Mouse (Mus musculus) layer of hippocampus, postnatal 36 days (tissue): ENCODE data around the gene Prim2. TPM values are rescaled to one million over a fixed set of nuclear protein-coding genes. Genes with fewer than 3 reads are reported as not detected.

Experiments used
- DNase-seq, 2 experiments: peaks; one replicate each; pipeline ENCODE4 v3.0.0; 2022
- total RNA-seq, 2 experiments: library from RNA; stranded (reverse); gene quantifications; 2 replicates each; pipeline ENCODE4 v1.2.3; 2021

Gene Prim2
- 1 to 10 TPM; 4.7 to 5.2 TPM for total RNA-seq

DNA sequence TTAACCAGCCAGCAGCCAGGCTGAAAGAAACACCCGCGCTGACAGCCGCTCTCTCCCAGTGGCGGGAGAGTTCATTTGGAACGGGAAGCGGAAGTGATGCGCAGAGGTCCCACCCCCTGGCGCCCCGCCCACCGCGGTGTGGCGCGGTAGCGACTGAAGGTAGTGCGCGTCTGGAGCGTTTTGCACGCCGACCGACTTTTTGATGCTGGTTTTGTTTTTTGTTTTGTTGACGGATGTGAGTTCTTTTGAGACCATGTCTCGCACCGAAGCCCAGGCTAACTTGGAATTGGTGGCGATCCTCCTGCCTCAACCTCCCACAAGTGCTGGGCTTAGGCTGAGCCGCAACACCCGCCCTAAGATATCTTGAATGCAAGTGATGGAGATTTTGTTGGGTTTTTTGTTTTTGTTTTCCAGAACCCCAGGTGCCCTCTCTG is at the start of gene Prim2:
TSS of gene Prim2 (minus strand) at position 88 of the 434 bp plus-strand sequence.
- peak; percentile 83 to 85 for DNase-seq

DNA sequence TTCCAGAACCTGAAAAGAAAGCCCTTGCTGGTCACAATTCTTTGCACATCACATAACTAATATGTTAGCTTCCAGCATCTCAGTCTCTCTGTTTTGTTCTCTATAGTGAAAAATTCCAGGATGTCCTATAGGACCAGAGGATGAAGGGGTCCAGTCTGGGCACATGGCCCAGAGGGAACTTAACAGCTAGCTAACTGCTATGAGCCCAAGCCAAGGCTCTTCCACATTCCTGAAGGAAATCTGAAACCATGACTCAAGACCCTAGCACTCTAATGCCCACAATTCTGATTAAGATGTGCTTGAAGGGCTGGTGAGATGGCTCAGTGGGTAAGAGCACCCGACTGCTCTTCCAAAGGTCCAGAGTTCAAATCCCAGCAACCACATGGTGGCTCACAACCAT is 48.0 kb upstream of the Prim2 start:
- no peak for DNase-seq

DNA sequence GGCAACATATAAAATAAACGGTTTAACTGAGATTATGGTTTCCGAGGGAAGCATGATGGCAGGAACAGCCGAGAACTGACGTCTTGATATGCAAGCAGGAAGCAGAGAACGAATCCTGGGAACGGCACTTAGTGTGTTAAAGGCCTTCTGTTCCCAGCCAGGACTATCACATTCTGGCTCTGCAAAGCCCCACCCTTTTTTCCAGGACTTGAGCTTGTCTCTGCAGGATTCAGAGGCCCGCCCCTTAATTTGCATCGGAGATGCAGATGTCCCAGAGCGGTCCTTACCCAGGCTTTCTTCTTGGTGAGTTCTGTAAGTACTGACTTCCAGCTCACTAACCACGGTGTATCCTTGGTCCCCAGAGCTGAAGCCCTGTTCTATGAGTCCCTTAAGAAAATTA is 45.2 kb upstream of the Prim2 start:
- no peak for DNase-seq

DNA sequence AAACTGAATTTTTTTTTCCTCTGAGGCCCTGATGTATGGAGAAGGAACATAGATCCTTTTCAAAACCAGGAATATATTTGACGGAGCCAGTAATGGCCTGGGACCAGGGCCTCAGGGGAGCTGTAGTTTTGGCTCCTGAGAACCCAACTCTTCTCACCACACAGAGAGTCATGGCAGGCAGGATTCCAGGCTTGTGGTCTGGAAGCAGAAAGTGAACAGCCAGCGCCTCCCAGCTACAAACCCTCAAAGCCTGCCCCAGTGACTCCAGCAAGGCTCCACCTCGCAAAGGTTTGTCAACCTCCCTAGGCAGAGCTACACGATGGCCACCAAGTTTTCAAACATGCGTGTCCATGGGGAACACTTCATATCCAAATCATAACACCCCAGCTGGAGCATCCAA is 42.4 kb upstream of the Prim2 start:
- DNase-seq, result no peak

DNA sequence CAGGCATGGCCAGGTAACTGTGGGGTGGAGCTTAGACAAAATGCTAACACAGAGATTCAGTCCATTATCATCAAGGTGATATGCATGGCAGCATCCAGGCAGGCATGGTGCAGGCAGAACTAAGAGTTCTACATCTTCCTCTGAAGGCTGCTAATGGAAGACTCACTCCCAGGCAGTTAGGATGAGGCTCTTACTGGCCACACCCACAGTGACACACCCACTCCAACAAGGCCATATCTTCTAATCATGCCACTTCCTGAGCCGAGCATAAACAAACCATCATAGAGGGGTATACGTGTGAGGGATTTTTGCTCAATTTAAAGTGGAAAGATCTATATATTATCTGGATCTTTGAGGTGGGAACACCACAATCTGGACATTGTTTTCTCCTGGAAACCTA is 40.0 kb upstream of the Prim2 start:
- no peak for DNase-seq

DNA sequence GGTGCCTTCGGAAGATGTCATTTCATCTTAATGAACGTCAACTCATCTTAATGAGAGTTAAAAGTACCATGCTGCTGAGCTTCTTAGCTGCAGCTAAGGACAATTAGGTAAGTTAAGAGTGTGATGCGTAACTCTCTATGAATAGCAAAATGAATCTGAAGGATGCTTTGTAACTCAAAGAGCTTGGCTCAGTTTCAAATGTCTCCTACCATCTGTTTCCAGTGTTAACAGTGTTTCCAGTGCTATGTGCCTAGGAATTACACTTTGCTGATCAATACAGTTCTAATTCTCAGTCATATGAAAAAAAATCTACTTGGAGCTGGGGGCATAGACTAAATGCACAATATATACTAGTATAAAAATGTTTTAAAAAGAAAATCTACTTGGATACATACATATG is 31.6 kb upstream of the Prim2 start:
- no peak for DNase-seq

DNA sequence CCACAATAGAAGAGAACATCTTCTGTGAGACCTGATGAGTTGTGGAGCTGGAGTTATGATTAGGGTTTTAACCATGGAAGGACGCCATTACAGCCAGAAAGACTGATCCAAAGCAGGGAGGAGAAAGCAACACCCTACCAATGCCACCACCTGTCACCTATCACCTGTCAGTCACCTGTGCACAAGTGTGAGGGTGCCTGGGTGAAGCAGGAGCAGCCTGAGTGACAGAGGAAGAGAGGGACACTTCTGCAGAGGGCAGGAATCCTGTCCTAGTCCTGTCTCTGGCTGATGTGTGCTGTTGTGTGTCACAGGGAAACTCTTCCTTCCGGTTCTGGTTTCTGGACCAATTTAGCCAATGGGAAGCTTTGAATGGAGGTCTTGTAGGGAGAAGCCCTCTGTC is 26.4 kb upstream of the Prim2 start:
- DNase-seq, result no peak

DNA sequence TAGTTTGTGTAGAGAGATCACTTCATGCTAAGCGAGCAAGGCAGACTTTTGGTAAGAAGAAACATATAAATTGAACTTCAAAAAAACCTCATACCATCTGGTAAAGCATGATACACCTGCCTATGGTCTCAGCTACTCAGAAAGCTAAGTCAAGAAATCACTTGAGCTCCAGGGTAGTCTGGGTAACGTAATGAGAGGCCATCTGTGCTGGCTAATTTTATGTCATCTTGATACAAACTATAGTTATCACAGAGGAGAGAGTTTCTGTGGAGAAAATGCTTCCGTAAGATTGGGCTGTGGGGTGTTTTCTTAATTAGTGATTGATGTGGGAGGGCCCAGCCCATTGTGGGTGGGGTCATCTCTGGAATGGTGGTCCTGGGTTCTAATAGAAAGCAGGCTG is 24.3 kb upstream of the Prim2 start:
- DNase-seq, result no peak

DNA sequence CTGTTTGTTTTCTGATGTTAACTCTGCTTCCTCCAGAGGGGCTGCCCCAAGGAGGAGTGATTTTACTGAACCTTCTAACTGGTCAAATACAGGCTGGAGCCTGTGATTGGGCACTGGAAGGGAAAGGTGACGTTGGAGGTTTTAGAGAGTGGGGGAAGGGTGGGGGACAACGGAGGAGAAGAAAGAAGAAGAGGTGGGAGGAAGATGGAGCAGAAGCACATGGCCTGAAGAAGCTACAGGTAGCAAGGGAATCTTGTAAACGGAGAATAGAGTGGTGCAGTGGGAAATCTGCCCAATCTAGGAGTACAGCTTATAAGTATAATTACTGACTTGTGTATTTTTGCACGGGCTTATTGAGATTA is 20.5 kb upstream of the Prim2 start:
- no peak for DNase-seq

DNA sequence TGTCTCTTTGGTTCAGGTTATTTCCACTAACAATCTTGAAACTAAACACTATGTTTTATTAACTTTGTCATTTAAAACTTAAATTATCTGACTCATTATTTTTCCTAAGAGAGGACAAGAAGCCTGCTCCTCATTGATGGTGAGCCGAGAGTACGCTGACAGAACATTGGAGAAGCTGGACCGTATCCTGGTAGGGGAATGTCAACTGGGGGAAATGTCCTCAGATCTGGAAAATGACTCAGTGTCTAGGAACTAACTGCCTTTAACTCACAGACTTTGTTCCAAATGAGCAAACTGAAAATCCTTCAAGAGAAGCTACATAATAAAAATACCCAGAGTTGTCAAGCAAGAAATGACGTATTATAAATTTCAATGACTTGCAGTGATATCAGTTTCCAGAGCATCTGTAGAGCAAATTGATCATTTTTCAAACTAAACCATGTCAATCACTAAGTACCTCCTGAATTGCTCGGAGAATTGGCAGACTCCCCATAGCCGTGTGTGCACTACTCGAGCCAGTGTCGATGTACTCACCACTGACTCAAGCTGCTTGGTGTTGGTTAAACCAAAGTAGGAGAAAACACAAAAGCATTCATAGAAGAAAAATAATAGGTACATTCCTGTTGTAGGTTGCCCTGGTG is 20.0 kb upstream of the Prim2 start:
- DNase-seq, result no peak

DNA sequence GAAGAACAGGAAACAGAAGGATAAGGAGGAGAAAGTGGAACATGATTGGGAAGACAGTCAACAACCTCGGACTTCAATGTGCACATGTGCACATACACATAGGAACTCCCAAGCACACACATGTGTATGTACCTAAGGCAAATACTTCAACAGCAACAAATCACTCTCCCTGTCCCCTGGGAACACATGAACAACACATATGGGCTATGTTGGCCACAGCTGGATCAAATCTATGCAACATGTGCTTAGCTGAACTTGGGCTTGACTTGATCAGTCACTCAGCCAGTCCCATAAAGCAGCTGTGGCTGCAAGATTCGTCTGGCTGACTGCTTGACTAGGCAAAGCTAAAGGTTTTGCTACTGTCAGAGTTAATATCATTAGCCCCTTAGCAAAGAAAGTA is 19.2 kb upstream of the Prim2 start:
- no peak for DNase-seq

DNA sequence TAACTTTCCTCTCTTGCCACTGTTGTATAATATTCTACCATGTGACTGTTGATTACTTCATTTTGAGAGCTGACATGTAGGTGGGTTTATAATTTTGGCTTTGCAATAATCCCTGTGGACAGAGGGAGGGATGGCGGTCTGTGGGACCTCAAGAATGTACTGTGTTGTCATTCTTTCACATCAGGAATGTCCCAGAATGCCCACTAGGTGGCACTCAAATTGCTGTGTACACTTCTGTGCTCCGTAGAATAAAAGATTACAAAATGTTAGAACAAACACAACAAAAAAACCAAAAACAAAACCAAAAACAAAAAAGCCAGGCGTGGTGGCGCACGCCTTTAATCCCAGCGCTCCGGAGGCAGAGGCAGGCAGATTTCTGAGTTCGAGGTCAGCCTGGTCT is 14.9 kb upstream of the Prim2 start:
- no peak for DNase-seq

DNA sequence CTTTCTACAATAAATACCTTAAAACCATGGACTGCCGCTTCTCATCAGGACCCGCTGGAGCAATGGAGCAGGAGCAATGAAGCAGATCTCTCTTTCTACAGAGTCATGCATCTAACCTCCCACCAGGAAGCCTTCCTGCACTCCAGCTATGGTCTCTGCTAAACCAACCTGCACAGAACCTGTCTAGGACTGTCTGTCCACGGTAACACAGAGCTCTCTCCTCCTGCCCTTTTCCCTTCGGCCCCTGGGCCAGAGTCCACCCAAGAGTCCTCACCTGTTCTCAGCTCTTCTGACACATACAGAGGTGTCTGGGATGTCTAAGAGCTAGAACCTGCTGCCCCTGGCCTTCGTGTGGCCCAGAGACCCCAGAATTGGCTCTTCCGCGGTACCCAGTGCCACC is 11.3 kb upstream of the Prim2 start:
- DNase-seq, result no peak

DNA sequence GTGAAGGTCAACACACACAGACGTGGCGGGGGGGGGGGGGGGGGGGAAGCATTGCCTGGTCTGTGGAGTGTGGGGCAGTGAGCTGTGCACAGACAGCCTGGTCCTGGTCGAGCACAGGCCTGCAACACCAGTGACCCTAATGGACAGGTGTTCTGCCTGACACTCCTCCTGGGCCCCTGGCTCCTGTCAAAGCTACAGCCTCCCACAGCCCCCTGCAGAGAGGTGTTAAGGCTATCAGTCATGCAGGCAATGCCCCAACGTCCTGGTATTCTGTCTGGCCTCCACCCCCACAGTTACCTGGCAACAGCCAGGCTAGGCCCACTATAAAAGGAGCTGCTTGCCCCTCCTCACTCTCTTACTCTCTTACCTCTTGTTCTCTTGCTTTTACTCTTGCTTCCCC is 10.8 kb upstream of the Prim2 start:
- DNase-seq, result no peak

DNA sequence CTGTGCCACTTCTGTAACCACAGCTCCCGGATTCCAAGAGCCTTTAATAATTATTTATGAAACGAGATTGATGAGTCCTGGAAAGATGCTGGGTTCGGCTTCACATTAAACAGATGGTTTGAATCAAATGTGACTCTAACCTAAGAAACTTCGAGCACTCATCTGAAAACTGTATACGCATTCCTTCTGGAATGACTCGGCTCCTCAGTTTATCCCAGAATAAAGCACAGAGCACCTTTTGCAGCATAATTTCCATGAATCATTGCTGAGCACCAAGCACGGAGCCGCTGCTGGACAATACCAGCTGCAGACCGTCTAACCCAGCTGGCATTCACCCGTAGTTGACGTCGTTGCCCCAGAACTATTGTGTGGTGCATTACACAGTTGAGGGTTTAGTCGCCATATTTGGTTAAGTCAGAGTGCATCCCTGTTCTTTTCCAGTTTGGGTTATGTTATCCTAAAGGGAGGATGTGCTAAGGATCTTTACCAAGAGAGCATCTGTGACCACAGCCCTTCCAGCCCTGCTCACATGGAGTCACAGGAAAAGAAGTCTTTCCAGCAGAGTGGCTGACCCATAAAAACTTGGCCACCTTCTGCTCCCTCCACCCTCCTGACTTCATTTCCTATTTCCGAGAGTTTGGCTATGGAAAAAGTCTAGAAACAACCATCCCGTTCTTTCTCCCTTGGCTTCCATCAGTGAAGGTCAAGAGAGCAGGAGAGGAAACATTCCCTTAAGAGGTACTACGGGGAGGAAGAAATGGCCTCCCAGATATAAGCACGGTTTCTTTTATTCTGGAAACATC is 3.8 kb upstream of the Prim2 start:
- DNase-seq, result no peak

DNA sequence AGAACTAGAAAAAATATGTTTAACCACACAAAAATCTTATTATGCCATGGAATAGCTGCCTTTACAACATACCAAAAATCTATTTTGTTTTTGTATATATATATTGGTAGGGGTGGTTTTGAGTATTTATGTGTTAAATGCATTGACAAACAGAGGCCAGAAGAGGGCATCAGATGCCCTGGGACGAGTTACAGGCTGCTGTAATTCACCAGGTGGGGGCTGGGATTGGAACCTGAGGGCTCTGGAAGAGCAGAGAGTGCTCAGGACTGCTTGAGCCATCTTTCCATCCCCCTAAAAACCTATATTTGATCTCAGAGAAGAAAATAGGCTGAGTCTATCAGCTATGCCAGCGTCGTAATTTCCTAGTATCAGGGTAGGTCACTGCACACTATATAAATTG is 2.9 kb upstream of the Prim2 start:
- DNase-seq, result peak in 1 of 2 experiments; percentile 6

DNA sequence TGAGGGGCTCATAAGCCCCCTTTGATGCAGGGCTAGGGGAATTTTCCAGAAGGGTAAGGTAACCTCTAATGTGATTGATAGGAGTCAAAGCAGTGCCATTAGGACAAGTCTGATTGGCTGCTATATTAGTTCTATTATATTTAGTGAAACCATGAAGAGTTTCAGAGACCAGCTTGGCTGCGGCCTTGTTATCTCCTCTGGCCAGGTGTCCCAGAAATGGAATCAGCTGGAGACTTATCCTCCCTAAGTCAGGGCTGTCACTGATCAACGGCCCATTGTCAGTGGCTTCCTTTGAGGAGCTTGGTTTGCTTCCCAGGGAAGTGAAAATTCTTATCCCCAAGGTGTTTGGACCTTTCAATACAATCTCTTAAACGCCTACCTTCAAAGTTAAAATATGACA is 2.5 kb upstream of the Prim2 start:
- DNase-seq, result no peak

DNA sequence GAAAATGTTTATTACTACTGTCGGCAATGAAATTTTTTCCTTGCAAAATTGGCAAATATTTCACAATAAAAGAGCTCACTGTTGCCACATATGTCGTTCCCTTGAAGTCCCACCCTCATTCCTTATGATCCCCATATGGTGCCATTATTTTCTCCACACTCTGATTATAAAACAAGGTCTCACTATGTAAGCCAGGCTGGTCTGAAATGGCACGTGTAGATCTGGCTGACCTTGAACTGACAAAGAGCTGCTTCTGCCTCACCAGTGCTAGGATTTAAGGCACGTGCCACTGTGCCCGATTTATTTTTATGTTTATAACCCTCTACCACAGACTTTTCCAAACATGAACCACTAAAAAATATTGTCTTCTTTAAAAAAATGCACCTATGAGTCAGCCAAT is 1.8 kb upstream of the Prim2 start:
- no peak for DNase-seq

DNA sequence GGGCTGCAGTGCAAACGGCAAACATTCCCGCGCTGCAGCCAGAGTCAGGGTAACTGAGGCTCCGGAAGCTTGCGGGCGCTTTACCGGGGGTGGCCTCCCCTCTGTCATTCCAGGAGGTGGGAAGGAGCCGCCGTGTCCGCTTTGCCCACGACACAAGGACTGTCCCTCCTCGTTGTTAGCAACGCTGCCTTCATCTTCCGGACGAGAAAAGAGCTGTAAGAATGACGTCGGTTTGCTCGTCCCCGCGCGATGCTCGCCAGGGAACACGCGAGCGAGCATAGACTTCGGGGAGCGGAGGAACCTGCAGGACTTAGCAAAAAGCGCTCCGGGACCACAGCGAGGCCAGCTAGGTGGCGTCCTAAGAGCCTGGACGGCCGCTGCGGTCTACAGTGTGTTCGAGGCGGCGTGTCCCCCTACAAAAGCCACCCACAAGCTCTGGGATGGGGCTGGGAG is 595 bp upstream of the Prim2 start:
- peak; percentile 58 to 59 for DNase-seq

DNA sequence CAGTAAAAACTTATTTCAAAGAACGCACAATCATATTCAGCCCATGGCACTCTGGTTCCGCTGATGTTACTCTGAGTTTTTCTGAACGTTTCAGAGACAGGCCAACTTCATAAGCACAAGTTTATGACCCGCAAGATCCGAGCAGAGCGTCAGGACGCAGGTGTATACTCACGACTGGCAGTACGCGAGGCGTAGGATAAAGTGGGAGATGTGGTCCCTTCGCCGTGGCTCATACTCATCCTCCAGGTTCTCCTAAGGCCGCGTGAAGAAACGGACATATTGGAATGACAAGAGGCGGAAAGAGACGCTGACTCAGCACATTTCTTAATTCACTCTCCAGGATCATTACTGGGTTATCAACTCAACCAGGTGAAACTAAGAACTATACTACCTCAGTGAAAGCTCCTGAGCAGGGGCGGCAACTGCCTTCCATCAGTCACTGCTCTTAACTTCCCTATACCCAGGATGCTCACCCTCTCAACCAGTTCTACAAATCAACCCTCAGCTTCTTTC is 5.9 kb downstream of the Prim2 start:
- no peak for DNase-seq

DNA sequence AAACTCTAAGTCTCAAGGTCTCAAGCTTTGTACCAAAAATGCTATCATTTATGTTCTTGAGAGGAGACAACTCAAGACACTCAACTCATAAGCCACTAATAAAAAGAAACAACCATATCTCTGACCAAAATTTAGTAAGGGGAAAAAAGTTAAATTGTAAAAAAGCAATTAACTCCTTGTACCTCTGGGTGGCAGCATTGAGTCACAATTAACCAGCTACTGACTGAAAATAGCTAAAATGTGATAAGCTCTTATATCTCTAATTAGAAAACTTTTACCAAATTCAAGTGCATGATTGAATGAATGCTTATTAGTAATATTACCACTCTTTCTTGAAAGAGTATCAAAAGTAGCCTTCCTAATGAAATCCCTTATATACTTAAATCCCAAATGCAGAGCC is 6.4 kb downstream of the Prim2 start:
- no peak for DNase-seq

DNA sequence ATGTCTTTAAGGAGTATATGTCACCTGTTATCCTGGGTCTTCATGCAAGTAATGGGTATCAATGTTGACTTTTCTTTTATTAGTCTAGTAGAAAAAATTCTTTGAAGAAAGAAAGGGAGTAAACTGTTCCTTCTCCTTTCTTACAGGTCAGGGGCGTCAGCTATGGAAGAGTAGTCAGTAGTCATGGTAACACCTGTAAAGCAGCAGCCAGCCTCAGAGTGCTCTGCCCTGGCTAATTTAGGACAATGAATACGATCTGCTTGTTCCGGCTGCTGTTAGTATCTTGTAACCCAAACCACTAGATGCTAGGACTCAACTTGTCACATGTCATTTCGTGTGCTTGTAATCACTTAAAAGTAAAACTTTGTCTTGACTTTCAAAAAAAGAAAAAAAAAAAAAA is 11.3 kb downstream of the Prim2 start:
- no peak for DNase-seq

DNA sequence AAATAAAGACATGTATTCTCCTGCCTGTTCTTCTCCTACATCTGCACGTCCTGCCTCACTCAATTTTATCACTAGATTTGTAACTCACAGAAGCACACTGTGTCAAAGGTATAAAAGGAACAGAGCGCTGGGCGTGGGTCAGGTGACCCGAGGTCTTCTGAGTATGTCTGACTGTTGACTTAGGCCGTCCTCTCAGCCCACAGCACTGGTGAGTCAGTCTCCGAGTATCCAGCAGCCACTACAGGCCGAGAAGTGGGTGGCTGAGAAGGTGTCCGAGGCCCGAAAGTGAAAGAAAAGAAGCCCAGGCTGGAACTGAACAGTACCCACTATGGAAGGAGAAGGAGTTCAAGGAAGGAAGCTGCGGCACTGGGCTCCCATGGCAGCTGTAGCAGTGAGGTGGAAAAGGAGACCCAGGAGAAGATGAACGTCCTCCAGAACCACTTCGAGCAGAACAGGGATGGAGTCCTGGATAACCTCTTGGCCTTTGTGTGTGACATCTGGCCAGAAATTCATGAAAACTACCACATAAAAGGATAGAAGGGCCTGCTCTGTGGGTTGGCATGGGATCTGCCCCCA is 11.9 kb downstream of the Prim2 start:
- DNase-seq, result no peak

DNA sequence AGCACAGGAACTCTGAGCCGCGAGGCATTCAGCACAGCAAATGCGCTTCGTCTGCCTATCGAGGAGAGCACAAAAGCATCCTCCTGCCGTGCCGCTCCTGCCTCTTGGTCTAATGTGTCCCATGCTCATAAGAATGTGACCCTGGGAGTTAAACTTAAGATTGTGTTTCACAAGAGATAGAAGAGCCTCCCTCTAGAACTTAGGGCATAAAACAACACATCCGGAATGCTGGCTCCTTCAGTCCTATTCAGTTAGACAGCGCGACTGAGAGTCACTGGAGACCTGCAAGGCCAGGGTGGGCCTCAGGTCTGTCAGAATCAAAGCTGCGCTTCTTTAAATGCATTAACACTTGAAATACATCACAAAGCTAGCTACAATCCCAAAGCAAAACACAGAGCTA is 18.7 kb downstream of the Prim2 start:
- no peak for DNase-seq
